Mouse (Mus musculus) mouse trophoblast stem cell (cell line): Measurements from ENCODE around the gene Zfp932.
"Not testable (repeated sequence)": the region's sequence is repeated elsewhere in the genome, so short reads cannot be mapped to it uniquely, and the experiment has no call there.

Source experiments
- in situ Hi-C, 2 experiments: fragments of 300-500 bp; cut with MseI, MboI; formaldehyde crosslinking; loops; 2 replicates in 1 of 2; 3 replicates in 1 of 2; pipeline ENCODE4 v1.15.1; 2025

The Zfp932 gene

DNA sequence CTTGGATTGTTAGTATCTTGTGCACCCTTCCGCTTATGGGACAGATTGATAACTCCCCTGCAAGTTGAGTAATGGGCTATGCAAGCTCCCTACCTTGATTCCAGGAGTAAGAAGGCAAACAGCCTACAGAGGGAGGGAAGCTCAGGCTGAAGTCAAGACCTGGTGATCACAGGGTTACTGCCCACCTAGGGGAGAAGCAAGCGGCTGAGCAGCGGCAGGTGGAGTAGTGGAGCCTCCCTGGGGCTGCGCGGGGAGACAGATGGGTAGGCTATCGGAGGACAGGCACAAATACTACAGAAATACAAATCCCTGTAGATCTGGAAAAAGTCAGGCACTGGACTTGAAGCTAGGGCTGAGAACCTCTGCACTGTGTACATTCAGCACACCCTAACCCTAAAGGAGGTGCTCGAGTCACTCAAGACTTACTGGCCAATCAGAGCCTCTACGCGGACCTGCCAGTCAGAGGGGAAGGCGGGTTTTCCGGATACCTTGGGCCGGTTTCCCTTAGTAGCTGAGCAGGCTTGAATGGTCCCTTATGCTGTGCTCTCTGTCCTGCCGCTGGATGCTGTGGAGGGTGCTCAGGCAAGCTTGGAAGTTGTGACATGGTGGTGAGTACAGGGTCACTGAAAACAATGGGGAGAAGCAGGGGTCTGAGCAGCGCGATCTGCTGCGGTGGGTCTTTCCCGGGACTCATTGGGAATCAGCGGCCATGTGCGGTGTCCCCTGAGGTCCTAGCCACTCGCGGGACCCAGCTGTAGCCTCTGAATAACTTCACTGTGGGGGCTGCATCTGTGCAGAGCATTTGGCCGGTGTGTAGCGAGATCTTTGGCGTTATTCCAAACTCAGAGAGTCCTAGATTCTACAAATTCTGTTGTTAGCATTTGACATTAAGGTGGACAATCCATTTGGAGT lies at the start of gene Zfp932:
Gene Zfp932 (plus strand): TSS at position 496 of the 912 bp plus-strand sequence.
- in situ Hi-C loops: not testable (repeated sequence)

DNA sequence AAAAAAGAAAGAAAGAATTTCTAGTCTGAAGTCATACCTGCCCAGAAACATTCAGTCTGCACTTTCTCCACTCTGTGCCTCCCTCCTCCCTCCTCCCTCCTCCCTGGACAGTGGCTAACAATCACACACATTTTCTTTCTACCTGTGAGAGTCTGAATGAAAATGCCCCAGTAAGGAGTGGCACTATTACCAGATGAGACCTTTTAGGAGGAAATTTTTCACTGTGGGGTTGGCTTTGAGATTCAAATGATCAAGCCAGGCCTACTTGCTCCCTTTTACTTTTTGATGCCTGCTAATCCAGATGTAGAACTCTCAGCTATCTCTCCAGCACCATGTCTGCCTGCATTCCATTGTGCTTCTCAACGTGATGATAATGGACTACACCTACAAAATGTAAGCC lies 46.0 kb upstream of the Zfp932 start:
- in situ Hi-C loops: no loop called here

- in situ Hi-C loops: not testable (repeated sequence)
Measured at GRCm38 (mm10) chr5:109980743-109981142, 15.6 kb upstream of the Zfp932 start.

- in situ Hi-C loops: not testable (repeated sequence)
Measured at GRCm38 (mm10) chr5:109995461-109995860, 860 bp upstream of the Zfp932 start.

- in situ Hi-C loops: not testable (repeated sequence)
Measured at GRCm38 (mm10) chr5:110015775-110016174, 19.5 kb downstream of the Zfp932 start.

GRCm38 (mm10) chr5:110023273-110023672 lies 27.0 kb downstream of the Zfp932 start:
- in situ Hi-C loops: no loop called here

GRCm38 (mm10) chr5:110023694-110024427 lies 27.5 kb downstream of the Zfp932 start:
- in situ Hi-C loops: not testable (repeated sequence)

- in situ Hi-C loops: loop anchor here in 1 of 2 experiments (10.0 kb wide), 1 partner anchor 87 kb away; no protein-coding TSS in a partner anchor
Measured at GRCm38 (mm10) chr5:110057637-110058408, 61.5 kb downstream of the Zfp932 start.
